Mouse (Mus musculus): ENCODE measurements around the gene Ppcdc. TPM values are rescaled to one million over a fixed set of nuclear protein-coding genes. Genes with fewer than 3 reads are reported as not detected.

Ppcdc gene
- total and polyA plus RNA-seq, 2 experiments from 2014 or later: 14.0 to 14.3 TPM

DNA sequence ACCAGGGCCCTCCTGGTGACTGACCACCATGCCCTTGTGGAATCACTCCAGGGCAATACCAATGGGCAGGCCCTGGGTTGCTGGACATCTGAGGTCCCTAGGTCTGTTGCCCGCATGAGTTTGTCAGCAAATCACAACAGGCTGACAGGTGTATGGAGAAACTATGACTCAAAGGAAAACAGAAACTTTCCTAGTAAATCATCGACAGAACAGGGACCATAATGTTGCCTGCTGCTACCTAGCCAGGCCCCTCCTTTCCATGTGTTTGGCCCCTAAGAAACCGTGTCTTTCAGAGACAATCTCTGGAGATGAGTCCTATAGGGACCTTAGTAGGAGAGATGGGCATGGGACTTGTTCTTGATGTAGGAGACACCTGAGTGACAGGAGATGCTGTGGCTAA, 97.7 kb downstream of the Ppcdc start:
- H3K27ac ChIP-seq (ENCODE audit: low read depth): no peak overlapping the region
- H3K27me3 ChIP-seq (ENCODE audit: control insufficient read depth, insufficient read depth, low read length): no peaks in the 10 kb centered on the region
- peaks cover 5% of the 10 kb centered on the region for H3K4me1 ChIP-seq (ENCODE audit: control insufficient read depth, insufficient read depth)
- no peaks in the 10 kb centered on the region for H3K36me3 ChIP-seq (replicated peaks; ENCODE audit: control insufficient read depth, insufficient read depth, low read length)
- TF ChIP-seq CTCF (IDR thresholded peaks at IDR 0.05; ENCODE audit: low read depth): no peak
- TF ChIP-seq EP300 (IDR thresholded peaks at IDR 0.05; ENCODE audit: low read depth): no peak
- H3K4me3 ChIP-seq (ENCODE audit: low read depth, low read length): no peak overlapping the region
- 77% methylated on average over 3 of the region's 3 CpGs for WGBS
- H3K9ac ChIP-seq (replicated peaks; ENCODE audit: low read depth, low read length): no peak overlapping the region
- DNase-seq (ENCODE audit: low spot score) (no peak), ATAC-seq (ENCODE audit: insufficient read depth, low read depth) (no peak)
- no peaks in the 10 kb centered on the region for H3K9me3 ChIP-seq (replicated peaks; ENCODE audit: control insufficient read depth, low read length)
- H3K4me2 ChIP-seq (ENCODE audit: low read depth, low read length): no peak overlapping the region

DNA sequence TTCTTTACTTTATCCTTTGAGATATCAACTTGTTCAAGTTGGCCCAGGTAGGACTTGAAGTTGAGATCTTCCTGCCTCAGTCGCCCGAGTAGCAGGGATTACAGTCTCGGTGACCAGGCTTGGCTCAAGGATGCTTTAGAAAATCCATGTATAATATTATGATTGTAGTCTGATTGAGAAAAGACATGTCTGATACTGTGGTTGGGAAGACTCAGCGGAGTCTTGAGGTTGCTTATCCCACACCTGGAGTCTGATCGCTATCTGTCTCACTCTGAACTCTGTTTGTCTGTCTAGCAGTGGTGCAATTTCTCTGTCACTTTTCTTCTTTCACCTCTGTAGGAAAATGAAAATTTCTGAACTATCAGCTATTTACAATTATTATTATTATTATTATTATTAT, 99.6 kb downstream of the Ppcdc start:
- DNase-seq (ENCODE audit: low spot score): no peak
- no peak overlapping the region for H3K9ac ChIP-seq (replicated peaks; ENCODE audit: low read depth, low read length)
- no peak overlapping the region for H3K4me2 ChIP-seq (ENCODE audit: low read depth, low read length)
- peaks cover 5% of the 10 kb centered on the region for H3K4me1 ChIP-seq (ENCODE audit: control insufficient read depth, insufficient read depth)
- no peak for ATAC-seq (ENCODE audit: insufficient read depth, low read depth)
- H3K9me3 ChIP-seq (replicated peaks; ENCODE audit: control insufficient read depth, low read length): no peaks in the 10 kb centered on the region
- H3K36me3 ChIP-seq (replicated peaks; ENCODE audit: control insufficient read depth, insufficient read depth, low read length): no peaks in the 10 kb centered on the region
- H3K27me3 ChIP-seq (ENCODE audit: control insufficient read depth, insufficient read depth, low read length): no peaks in the 10 kb centered on the region
- no peak overlapping the region for H3K4me3 ChIP-seq (ENCODE audit: low read depth, low read length)
- H3K27ac ChIP-seq (ENCODE audit: low read depth): no peak overlapping the region
- TF ChIP-seq CTCF (IDR thresholded peaks at IDR 0.05; ENCODE audit: low read depth): no peak
- TF ChIP-seq EP300 (IDR thresholded peaks at IDR 0.05; ENCODE audit: low read depth): no peak
- 90% methylated on average over 5 of the region's 5 CpGs for WGBS

DNA sequence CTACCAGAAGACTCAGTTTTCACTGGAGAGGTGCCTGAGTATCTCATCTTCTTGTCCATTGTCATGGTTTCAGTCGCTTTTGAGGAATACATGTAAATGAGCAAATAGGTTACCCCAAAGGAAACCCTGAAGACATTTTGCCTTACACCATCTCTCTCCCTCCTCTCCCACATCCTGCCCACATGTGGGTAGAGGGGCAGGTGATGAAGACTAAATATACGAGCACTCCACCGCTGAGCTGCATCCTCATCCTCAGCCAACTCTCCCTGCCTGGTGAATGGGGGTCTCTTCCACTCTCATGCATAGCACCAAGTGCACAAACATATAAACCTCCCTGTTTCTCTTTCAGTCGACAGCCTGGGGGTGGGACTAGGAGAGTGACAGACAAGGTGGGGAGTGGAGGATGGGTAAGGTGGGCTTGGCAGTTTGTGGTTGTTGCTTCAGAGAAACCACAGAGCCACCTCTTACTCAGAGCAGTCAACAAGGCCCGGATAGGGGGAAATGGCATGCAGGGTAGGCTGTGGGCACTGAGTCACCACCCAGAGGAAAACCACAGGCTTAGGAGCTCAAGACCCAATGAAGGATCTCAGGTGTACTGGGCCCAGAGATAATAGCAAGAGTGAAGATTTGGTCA, 100.2 kb downstream of the Ppcdc start:
- no peak for TF ChIP-seq CTCF (IDR thresholded peaks at IDR 0.05; ENCODE audit: low read depth)
- no peak for TF ChIP-seq EP300 (IDR thresholded peaks at IDR 0.05; ENCODE audit: low read depth)
- 68% methylated on average over 5 of the region's 5 CpGs for WGBS
- DNase-seq (ENCODE audit: low spot score): no peak
- no peak for ATAC-seq (ENCODE audit: insufficient read depth, low read depth)
- H3K9ac ChIP-seq (replicated peaks; ENCODE audit: low read depth, low read length): no peak overlapping the region
- no peaks in the 10 kb centered on the region for H3K36me3 ChIP-seq (replicated peaks; ENCODE audit: control insufficient read depth, insufficient read depth, low read length)
- no peak overlapping the region for H3K4me2 ChIP-seq (ENCODE audit: low read depth, low read length)
- H3K4me3 ChIP-seq (ENCODE audit: low read depth, low read length): no peak overlapping the region
- peaks cover 5% of the 10 kb centered on the region for H3K4me1 ChIP-seq (ENCODE audit: control insufficient read depth, insufficient read depth)
- H3K27ac ChIP-seq (ENCODE audit: low read depth): no peak overlapping the region
- H3K27me3 ChIP-seq (ENCODE audit: control insufficient read depth, insufficient read depth, low read length): no peaks in the 10 kb centered on the region
- no peaks in the 10 kb centered on the region for H3K9me3 ChIP-seq (replicated peaks; ENCODE audit: control insufficient read depth, low read length)

DNA sequence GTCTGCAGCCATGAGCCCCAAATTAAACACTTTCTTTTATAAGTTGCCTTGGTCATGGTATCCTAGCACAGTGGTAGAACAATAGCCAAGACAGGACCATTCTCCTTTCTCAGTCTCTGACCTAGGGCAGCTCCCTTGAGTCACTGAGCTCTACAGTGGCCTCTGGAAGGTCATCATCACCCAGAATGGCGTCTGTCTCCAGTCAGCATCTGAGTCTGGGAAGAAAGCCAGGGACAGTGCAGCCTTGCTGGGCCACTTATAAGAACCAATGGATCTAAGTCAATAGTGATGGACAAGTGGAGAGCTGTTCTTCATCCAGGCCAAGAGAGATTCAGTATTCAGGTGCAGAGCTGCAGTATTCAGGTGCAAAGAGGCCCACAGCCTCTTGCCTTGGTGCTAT, 101.2 kb downstream of the Ppcdc start:
- no peaks in the 10 kb centered on the region for H3K27me3 ChIP-seq (ENCODE audit: control insufficient read depth, insufficient read depth, low read length)
- peaks cover 5% of the 10 kb centered on the region for H3K4me1 ChIP-seq (ENCODE audit: control insufficient read depth, insufficient read depth)
- no peaks in the 10 kb centered on the region for H3K9me3 ChIP-seq (replicated peaks; ENCODE audit: control insufficient read depth, low read length)
- H3K4me2 ChIP-seq (ENCODE audit: low read depth, low read length): no peak overlapping the region
- H3K27ac ChIP-seq (ENCODE audit: low read depth): no peak overlapping the region
- no peaks in the 10 kb centered on the region for H3K36me3 ChIP-seq (replicated peaks; ENCODE audit: control insufficient read depth, insufficient read depth, low read length)
- no peak overlapping the region for H3K9ac ChIP-seq (replicated peaks; ENCODE audit: low read depth, low read length)
- DNase-seq (ENCODE audit: low spot score): no peak
- no peak for ATAC-seq (ENCODE audit: insufficient read depth, low read depth)
- TF ChIP-seq EP300 (IDR thresholded peaks at IDR 0.05; ENCODE audit: low read depth) (no peak), CTCF (IDR thresholded peaks at IDR 0.05; ENCODE audit: low read depth) (no peak)
- 47% methylated on average over 1 of the region's 1 CpGs for WGBS
- H3K4me3 ChIP-seq (ENCODE audit: low read depth, low read length): no peak overlapping the region

Other genes starting within 250 kb of the Ppcdc start
- not detected in 2 replicates for gene Trcg1, start 203.6 kb downstream of the Ppcdc start, total RNA-seq (2014; rRNA removed; ENCODE audit: low replicate concordance)
- gene Trcg1, start 203.6 kb downstream of the Ppcdc start, polyA plus RNA-seq (2015; fragmentation: Nextera tagmentation; extraction: Ambion mirVana): not detected in 2 replicates
- gene 1700017B05Rik, start 177.5 kb downstream of the Ppcdc start, total RNA-seq (2014; rRNA removed; ENCODE audit: low replicate concordance): 11.0 and 16.3 TPM in 2 replicates
- 5.6 and 6.2 TPM in 2 replicates for gene 1700017B05Rik, start 177.5 kb downstream of the Ppcdc start, polyA plus RNA-seq (2015; fragmentation: Nextera tagmentation; extraction: Ambion mirVana)
- 16.1 and 19.6 TPM in 2 replicates for gene Scamp5, start 27.9 kb upstream of the Ppcdc start, total RNA-seq (2014; rRNA removed; ENCODE audit: low replicate concordance)
- gene Scamp5, start 27.9 kb upstream of the Ppcdc start, polyA plus RNA-seq (2015; fragmentation: Nextera tagmentation; extraction: Ambion mirVana): 7.0 TPM in 2 replicates
- 13.8 and 21.3 TPM in 2 replicates for gene Rpp25, start 63.9 kb upstream of the Ppcdc start, total RNA-seq (2014; rRNA removed; ENCODE audit: low replicate concordance)
- gene Rpp25, start 63.9 kb upstream of the Ppcdc start, polyA plus RNA-seq (2015; fragmentation: Nextera tagmentation; extraction: Ambion mirVana): 11.3 and 15.0 TPM in 2 replicates
- gene Cox5a, start 81.2 kb upstream of the Ppcdc start, total RNA-seq (2014; rRNA removed; ENCODE audit: low replicate concordance): 1,146 and 1,154 TPM in 2 replicates
- 4,139 and 4,337 TPM in 2 replicates for gene Cox5a, start 81.2 kb upstream of the Ppcdc start, polyA plus RNA-seq (2015; fragmentation: Nextera tagmentation; extraction: Ambion mirVana)
- 4.5 and 9.2 TPM in 2 replicates for gene Fam219b, start 97.4 kb upstream of the Ppcdc start, total RNA-seq (2014; rRNA removed; ENCODE audit: low replicate concordance)
- gene Fam219b, start 97.4 kb upstream of the Ppcdc start, polyA plus RNA-seq (2015; fragmentation: Nextera tagmentation; extraction: Ambion mirVana): 8.0 and 8.8 TPM in 2 replicates
- 130 TPM in 2 replicates for gene Mpi, start 112.6 kb upstream of the Ppcdc start, total RNA-seq (2014; rRNA removed; ENCODE audit: low replicate concordance)
- gene Mpi, start 112.6 kb upstream of the Ppcdc start, polyA plus RNA-seq (2015; fragmentation: Nextera tagmentation; extraction: Ambion mirVana): 97.7 and 99.1 TPM in 2 replicates
- 42.1 and 91.7 TPM in 2 replicates for gene Scamp2, start 120.8 kb upstream of the Ppcdc start, total RNA-seq (2014; rRNA removed; ENCODE audit: low replicate concordance)
- gene Scamp2, start 120.8 kb upstream of the Ppcdc start, polyA plus RNA-seq (2015; fragmentation: Nextera tagmentation; extraction: Ambion mirVana): 45.9 and 46.5 TPM in 2 replicates
- 28.1 and 189 TPM in 2 replicates for gene Ulk3, start 149.3 kb upstream of the Ppcdc start, total RNA-seq (2014; rRNA removed; ENCODE audit: low replicate concordance)
- gene Ulk3, start 149.3 kb upstream of the Ppcdc start, polyA plus RNA-seq (2015; fragmentation: Nextera tagmentation; extraction: Ambion mirVana): 6.6 and 8.0 TPM in 2 replicates
- gene Cplx3, start 166.2 kb upstream of the Ppcdc start, total RNA-seq (2014; rRNA removed; ENCODE audit: low replicate concordance): not detected in 2 replicates
- gene Cplx3, start 166.2 kb upstream of the Ppcdc start, polyA plus RNA-seq (2015; fragmentation: Nextera tagmentation; extraction: Ambion mirVana): 0.07 TPM in 1 of 2 replicates, not detected in the other
- 0.15 TPM in 1 of 2 replicates, not detected in the other for gene Lman1l, start 180.7 kb upstream of the Ppcdc start, total RNA-seq (2014; rRNA removed; ENCODE audit: low replicate concordance)
- not detected in 2 replicates for gene Lman1l, start 180.7 kb upstream of the Ppcdc start, polyA plus RNA-seq (2015; fragmentation: Nextera tagmentation; extraction: Ambion mirVana)
- 44.6 and 54.2 TPM in 2 replicates for gene Csk, start 213.5 kb upstream of the Ppcdc start, total RNA-seq (2014; rRNA removed; ENCODE audit: low replicate concordance)
- gene Csk, start 213.5 kb upstream of the Ppcdc start, polyA plus RNA-seq (2015; fragmentation: Nextera tagmentation; extraction: Ambion mirVana): 10.8 and 13.9 TPM in 2 replicates
- not detected in 2 replicates for gene Cyp1a2, start 243.6 kb upstream of the Ppcdc start, total RNA-seq (2014; rRNA removed; ENCODE audit: low replicate concordance)
- not detected in 2 replicates for gene Cyp1a2, start 243.6 kb upstream of the Ppcdc start, polyA plus RNA-seq (2015; fragmentation: Nextera tagmentation; extraction: Ambion mirVana)
- not detected in 2 replicates for gene Cyp1a1, start 247.8 kb upstream of the Ppcdc start, total RNA-seq (2014; rRNA removed; ENCODE audit: low replicate concordance)
- 0.05 TPM in 1 of 2 replicates, not detected in the other for gene Cyp1a1, start 247.8 kb upstream of the Ppcdc start, polyA plus RNA-seq (2015; fragmentation: Nextera tagmentation; extraction: Ambion mirVana)